Mouse (Mus musculus) forebrain, embryonic 14.5 days (tissue): ENCODE results near the gene Odf3l2. TPM values are rescaled to one million over a fixed set of nuclear protein-coding genes. Genes with fewer than 3 reads are reported as not detected.

Source experiments
- ATAC-seq: fragments of 200-750 bp; cut with Nextera tagmentation; 2 replicates; pipeline ENCODE4 v1.8.0; 2017; ENCODE audit warnings: mild to moderate bottlenecking, moderate library complexity
- DNase-seq: peaks from one replicate; pipeline ENCODE4 v3.0.0-alpha.2; 2015; ENCODE audit warnings: low spot score
- H3K27ac ChIP-seq: fragments of 300-500 bp; sonication (generic); 2 replicates; pipeline ENCODE4 v1.5.1; 2014; ENCODE audit warnings: low read depth, mild to moderate bottlenecking, control low read depth, low read length, moderate library complexity
- H3K27me3 ChIP-seq: fragments of 300-500 bp; sonication (generic); replicated peaks from 2 replicates; pipeline ENCODE4 v1.6.1; 2014; ENCODE audit warnings: low read length, control low read depth, mixed read lengths; ENCODE audit not compliant: control insufficient read depth, insufficient read depth
- H3K36me3 ChIP-seq: fragments of 300-500 bp; sonication (generic); 2 replicates; pipeline ENCODE4 v1.6.1; 2014; ENCODE audit warnings: low read length, control low read depth; ENCODE audit not compliant: control insufficient read depth, insufficient read depth
- H3K4me1 ChIP-seq: fragments of 300-500 bp; sonication (generic); 2 replicates; pipeline ENCODE4 v1.6.1; 2014; ENCODE audit warnings: antibody characterized with exemption, low read length, control low read depth; ENCODE audit not compliant: control insufficient read depth, insufficient read depth
- H3K4me2 ChIP-seq: fragments of 300-500 bp; sonication (generic); 2 replicates; pipeline ENCODE4 v1.6.1; 2014; ENCODE audit warnings: mild to moderate bottlenecking, control low read depth, low read length
- H3K4me3 ChIP-seq: fragments of 300-500 bp; sonication (generic); 2 replicates; pipeline ENCODE4 v1.5.1; 2014; ENCODE audit warnings: low read depth, low read length, control low read depth
- H3K9ac ChIP-seq: fragments of 300-500 bp; sonication (generic); 2 replicates; pipeline ENCODE4 v1.6.1; 2014; ENCODE audit warnings: mild to moderate bottlenecking, low read length, control low read depth, moderate library complexity
- H3K9me3 ChIP-seq: fragments of 300-500 bp; sonication (generic); replicated peaks from 2 replicates; pipeline ENCODE4 v1.6.1; 2016; ENCODE audit warnings: low read length, control low read depth, mixed read lengths; ENCODE audit not compliant: control insufficient read depth
- WGBS: fragments of 180-500 bp; shearing (Covaris S2); extraction: QIAGEN DNeasy Blood & Tissue Kit; methylation state at CpG from one replicate; pipeline ENCODE4 v1.1.7; 2014; 5-methylcytosine and 5-hydroxymethylcytosine counted together
- polyA plus RNA-seq: library from polyadenylated mRNA; unstranded; fragments of >200 nt; fragmentation: Nextera tagmentation; extraction: Ambion mirVana; gene quantifications from 2 replicates; pipeline ENCODE4 v1.2.1, GENCODE M21; 2014

The Odf3l2 gene
- polyA plus RNA-seq, 1 experiment from 2014 or later, result 0.14 TPM

DNA sequence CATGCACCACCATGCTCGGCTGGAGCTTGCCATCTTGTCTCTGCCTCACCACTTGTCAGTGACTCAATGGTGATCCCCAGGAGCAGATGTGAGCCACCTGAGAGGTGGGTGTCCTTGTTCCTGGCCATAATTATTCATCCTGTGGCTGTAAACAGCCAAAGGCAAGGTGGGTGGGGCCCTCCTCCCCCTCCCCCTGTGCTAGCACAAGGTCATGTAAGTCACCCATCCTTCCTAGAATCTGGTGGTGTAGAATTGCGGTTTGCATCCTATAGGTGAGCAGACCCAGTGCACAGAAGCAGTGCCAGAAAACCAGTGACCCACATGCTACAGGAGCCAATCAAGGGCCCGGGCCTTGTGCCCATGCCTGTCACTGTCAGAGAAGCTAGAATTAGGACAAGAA lies 27.5 kb upstream of the Odf3l2 start:
- H3K9me3 ChIP-seq, result no peaks in the 10 kb centered on the region
- H3K9ac ChIP-seq, result no peak overlapping the region
- WGBS, result 89% methylated on average over 3 of the region's 3 CpGs
- H3K27me3 ChIP-seq, result no peaks in the 10 kb centered on the region
- DNase-seq (no peak), ATAC-seq (no peak)
- no peak overlapping the region for H3K4me2 ChIP-seq
- H3K36me3 ChIP-seq, result peaks cover 11% of the 10 kb centered on the region; the same call in 1 of the 2 replicates
- H3K4me3 ChIP-seq, result no peak overlapping the region
- peaks cover 12% of the 10 kb centered on the region for H3K4me1 ChIP-seq
- H3K27ac ChIP-seq, result no peak overlapping the region

DNA sequence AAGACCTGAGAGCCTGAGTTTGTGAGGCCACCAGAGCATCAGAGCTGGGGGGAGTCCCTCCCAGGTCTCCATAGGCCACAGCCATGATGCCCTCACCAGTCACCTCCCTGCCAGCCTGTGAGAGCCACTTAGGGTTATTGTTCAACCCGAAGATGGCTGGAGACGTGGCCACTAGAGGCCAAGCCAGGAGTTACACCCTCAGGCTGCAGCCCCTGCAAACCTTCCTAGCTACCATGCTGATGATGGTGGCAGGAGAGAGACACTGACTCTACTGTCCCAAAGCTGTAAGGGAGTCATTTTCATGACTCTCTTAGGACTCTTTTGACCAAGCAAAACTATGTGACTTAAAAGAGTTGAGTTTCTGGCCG lies 26.5 kb upstream of the Odf3l2 start:
- DNase-seq, result no peak
- H3K9me3 ChIP-seq, result no peaks in the 10 kb centered on the region
- H3K4me1 ChIP-seq, result peaks cover 12% of the 10 kb centered on the region
- no peaks in the 10 kb centered on the region for H3K27me3 ChIP-seq
- peaks cover 11% of the 10 kb centered on the region; the same call in 1 of the 2 replicates for H3K36me3 ChIP-seq
- WGBS, result 68% methylated on average over 3 of the region's 3 CpGs
- ATAC-seq, result no peak
- no peak overlapping the region for H3K9ac ChIP-seq
- H3K27ac ChIP-seq, result no peak overlapping the region
- H3K4me2 ChIP-seq, result no peak overlapping the region
- no peak overlapping the region for H3K4me3 ChIP-seq

DNA sequence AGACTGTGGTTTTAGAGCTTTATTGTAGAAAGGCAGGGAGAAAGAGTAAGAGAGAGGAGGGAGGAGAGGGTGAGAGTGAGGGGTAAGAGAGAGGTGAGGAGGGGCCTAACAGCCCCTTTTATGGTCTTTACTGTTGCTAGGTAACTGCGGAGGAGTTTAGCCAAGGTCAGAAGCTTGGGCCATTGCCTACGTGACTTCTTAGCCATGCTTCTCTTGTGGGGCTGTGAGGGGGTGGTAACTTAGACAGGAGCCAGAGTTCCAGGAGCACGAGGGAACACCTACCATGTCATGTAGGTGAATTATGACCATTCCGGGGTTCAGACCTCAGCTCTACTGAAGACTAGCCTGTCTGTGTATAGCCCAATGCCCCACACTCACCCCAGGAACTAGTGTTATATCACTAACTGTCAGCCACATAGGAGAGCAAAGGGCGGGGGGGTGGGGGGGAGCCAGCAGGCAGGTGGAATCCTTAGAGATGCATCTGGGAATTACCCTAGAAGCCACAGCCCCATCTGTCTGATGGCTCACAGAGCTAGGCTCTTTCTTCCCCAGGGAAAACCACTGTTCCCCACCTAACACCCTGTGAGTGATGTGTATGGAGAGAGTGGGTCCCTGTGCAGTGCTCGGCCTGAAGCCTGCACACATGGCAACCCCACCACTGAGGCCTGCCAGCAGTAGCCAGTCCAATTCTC lies 26.0 kb upstream of the Odf3l2 start:
- no peak overlapping the region for H3K9ac ChIP-seq
- no peak for DNase-seq
- H3K27me3 ChIP-seq, result no peaks in the 10 kb centered on the region
- no peaks in the 10 kb centered on the region for H3K9me3 ChIP-seq
- peaks cover 11% of the 10 kb centered on the region; the same call in 1 of the 2 replicates for H3K36me3 ChIP-seq
- no peak overlapping the region for H3K4me3 ChIP-seq
- no peak overlapping the region for H3K4me2 ChIP-seq
- no peak for ATAC-seq
- H3K27ac ChIP-seq, result no peak overlapping the region
- 82% methylated on average over 6 of the region's 6 CpGs for WGBS
- peaks cover 12% of the 10 kb centered on the region for H3K4me1 ChIP-seq

DNA sequence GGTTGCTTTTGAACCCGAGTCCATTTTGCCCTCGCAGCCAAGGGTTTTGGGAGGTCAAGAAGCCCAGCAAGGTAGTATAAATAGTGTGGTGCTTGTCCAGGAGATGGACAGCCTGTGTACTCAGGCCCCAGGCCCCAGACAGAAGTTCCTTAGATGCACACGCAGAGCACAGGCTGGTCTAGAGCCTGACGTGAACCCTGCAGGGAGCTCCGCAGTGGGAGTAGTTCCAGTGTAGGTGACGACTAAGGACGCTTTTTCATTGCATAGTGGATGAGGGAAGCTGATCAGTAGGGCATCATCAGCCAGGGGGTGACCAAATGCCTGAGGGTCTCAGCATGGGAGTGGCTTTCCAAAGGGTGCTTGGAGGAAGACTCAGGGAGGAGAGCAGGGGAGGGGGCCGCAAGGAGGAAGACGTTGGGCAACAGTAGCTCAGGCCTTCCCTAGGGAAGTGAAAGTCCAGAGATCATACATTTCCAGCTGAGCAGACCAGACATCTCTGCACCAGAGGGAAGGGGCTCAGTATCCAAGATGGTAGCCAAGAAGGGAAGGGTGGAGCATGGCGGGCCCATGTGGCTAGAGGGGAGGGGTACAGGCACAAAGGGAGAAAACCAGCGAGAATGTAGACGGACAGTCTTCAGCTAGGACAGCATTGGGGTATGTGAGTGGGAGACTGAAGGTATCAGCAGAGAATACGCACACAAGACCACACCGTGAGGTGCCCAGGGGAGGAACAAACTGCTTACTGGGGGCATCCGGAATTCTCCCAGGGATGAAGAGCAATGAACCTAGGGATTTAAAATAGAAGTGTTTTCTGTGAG lies 24.7 kb upstream of the Odf3l2 start:
- Histone ChIP-seq H3K4me2 (peak overlapping the region; percentile 97), H3K9ac (peak overlapping the region; percentile 93), H3K9me3 (no peaks in the 10 kb centered on the region), H3K4me1 (peaks cover 12% of the 10 kb centered on the region), H3K36me3 (peaks cover 2% of the 10 kb centered on the region; the same call in 1 of the 2 replicates), H3K4me3 (peak overlapping the region; percentile 93), H3K27ac (peak overlapping the region; percentile 29; the same call in 1 of the 2 replicates), H3K27me3 (no peaks in the 10 kb centered on the region)
- 32% methylated on average over 15 of the region's 15 CpGs for WGBS
- peak; percentile 2; the same call in 1 of the 2 replicates for ATAC-seq
- DNase-seq, result no peak

DNA sequence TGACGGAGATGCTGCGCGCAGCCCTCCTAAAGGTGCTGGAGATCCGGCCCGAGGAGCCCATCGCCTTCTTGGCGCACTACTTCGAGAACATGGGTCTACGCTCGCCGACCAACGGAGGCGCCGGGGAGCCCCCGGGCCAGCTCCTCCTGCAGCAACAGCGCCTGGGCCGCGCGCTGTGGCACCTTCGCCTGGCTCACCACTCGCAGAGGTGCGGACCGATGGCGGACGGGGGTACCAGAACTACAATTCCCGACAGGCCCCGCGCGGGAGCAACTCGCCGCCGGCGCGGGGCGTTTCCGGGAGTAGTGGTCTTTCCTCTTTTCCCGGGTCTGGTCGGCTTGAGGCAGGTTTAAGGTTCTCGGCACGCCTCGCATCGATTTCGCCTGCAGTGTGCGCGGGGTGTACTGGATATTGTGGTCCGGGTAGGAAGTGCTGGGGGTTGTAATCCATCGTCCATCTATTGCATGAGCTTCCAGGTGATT lies 24.1 kb upstream of the Odf3l2 start:
- no peaks in the 10 kb centered on the region for H3K9me3 ChIP-seq
- peak overlapping the region; percentile 97 for H3K4me2 ChIP-seq
- H3K27me3 ChIP-seq, result no peaks in the 10 kb centered on the region
- H3K36me3 ChIP-seq, result 0 out of 2 replicates have a peak, but pooled peaks cover 2% of the 10 kb centered on the region
- WGBS, result under 1% methylated on average over 46 of the region's 47 CpGs
- peak; percentile 67 for ATAC-seq
- peak overlapping the region; percentile 93 for H3K4me3 ChIP-seq
- peak; percentile 90 for DNase-seq
- peak overlapping the region; percentile 95 for H3K27ac ChIP-seq
- H3K4me1 ChIP-seq, result peaks cover 12% of the 10 kb centered on the region
- peak overlapping the region; percentile 93 for H3K9ac ChIP-seq

DNA sequence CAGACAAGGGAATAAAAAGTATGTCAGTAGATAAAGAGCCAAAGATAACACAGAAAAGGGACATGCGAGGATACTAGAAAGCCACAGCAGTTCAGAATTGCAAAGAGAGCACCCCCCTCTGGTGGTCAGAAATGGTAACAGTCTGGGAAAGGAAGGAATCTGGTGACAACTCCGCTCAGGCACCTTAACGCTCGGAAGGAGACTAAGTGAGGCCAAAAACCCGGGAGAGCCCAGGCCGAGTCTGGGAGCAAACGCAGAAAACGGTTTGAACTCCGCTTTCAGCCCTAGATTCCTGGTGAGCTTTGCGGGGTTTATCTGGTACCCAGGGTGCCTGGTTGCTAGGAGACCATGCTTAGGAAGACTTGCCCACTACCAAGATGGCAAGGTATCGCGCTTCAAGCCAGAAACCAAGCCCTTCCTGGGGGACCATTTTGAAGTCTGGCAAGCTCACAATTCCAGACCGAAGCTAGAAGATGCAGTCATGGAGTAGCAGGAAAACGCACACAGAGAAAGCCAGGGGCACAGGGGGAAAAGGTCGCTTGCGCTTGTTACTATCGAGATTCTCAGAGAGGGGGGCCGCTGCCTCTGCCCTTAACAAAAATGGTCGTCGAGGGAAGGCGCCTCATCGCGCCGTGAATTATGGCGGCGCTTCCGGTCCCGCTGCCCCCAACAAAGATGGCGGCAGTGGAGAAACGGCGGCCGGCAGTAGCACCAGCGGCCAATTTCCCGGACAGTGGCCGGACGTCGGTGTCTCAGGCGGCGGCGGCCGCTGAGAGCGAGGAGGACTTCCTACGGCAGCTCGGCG lies 23.4 kb upstream of the Odf3l2 start, which contains the start of gene Tpgs1:
Gene Tpgs1 (plus strand): TSS at position 599 of the 805 bp plus-strand sequence.
- peak within 1 kb of the TSS; percentile 97 for H3K4me2 ChIP-seq
- WGBS, result under 1% methylated on average over 45 of the region's 45 CpGs

DNA sequence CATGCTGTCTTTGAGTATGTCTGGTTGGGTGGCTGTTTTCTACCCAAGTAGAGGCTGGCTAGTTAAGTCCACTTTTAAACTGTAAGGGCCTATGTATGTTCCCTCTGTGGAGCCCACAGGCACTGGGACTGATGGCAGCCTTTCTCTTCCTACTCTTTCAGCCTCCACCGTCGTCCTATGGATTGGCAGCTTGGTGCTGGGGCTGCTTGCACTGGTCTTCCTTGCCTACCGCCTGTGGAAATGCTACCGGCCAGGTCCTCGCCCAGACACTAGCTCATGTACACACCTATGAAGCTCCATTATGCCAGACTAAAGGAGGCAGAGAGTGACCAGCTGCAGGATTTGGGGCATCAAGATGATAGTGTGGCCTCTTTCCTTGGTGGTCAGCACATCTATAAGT lies 22.5 kb upstream of the Odf3l2 start:
- Histone ChIP-seq H3K4me3 (peak overlapping the region; percentile 93), H3K27me3 (no peaks in the 10 kb centered on the region), H3K4me1 (peaks cover 12% of the 10 kb centered on the region), H3K9ac (0 out of 2 replicates have a peak overlapping the region, but pooled peaks have one; percentile 43), H3K4me2 (peak overlapping the region; percentile 97), H3K36me3 (0 out of 2 replicates have a peak, but pooled peaks cover 2% of the 10 kb centered on the region), H3K9me3 (no peaks in the 10 kb centered on the region), H3K27ac (peak overlapping the region; percentile 55; the same call in 1 of the 2 replicates)
- ATAC-seq (no peak), DNase-seq (no peak)
- WGBS, result 82% methylated on average over 5 of the region's 5 CpGs

More for the DNA sequence above, 23.4 kb upstream of the Odf3l2 start, which contains the start of gene Tpgs1:
- Histone ChIP-seq H3K9ac (peak within 1 kb of the TSS; percentile 93), H3K4me1 (peaks cover 12% of the 10 kb centered on the region), H3K4me3 (peak within 1 kb of the TSS; percentile 93), H3K9me3 (no peaks in the 10 kb centered on the region), H3K27me3 (no peaks in the 10 kb centered on the region), H3K36me3 (0 out of 2 replicates have a peak, but pooled peaks cover 2% of the 10 kb centered on the region), H3K27ac (peak within 1 kb of the TSS; percentile 95)
- DNase-seq (peak; percentile 96), ATAC-seq (peak; percentile 90)

DNA sequence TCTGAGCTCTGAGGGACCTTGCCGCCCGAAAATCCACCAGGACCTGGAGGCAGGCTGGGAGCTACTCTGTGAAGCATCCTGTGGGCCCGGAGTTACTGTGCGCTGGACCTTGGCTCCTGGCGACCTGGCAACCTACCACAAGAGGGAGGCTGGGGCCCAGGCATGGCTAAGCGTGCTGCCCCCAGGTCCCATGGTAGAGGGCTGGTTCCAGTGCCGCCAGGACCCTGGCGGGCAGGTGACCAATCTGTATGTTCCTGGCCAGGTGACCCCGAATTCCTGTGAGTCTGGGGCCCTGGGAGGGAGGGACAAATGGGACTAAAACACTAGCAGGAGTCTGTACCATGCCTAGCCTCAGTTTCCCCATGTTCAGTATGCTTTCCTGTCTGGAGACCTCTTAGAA lies 21.0 kb upstream of the Odf3l2 start:
- ATAC-seq, result no peak
- Histone ChIP-seq H3K9ac (no peak overlapping the region), H3K36me3 (no peaks in the 10 kb centered on the region), H3K27ac (no peak overlapping the region), H3K4me3 (no peak overlapping the region), H3K27me3 (no peaks in the 10 kb centered on the region), H3K9me3 (no peaks in the 10 kb centered on the region), H3K4me1 (peaks cover 12% of the 10 kb centered on the region), H3K4me2 (no peak overlapping the region)
- DNase-seq, result no peak
- 69% methylated on average over 9 of the region's 9 CpGs for WGBS
